Mouse (Mus musculus): ENCODE data around the gene Dusp15. TPM values are rescaled to one million over a fixed set of nuclear protein-coding genes. Genes with fewer than 3 reads are reported as not detected.

Dusp15 gene
- polyA plus RNA-seq, 1 experiment = 5.7 TPM

DNA sequence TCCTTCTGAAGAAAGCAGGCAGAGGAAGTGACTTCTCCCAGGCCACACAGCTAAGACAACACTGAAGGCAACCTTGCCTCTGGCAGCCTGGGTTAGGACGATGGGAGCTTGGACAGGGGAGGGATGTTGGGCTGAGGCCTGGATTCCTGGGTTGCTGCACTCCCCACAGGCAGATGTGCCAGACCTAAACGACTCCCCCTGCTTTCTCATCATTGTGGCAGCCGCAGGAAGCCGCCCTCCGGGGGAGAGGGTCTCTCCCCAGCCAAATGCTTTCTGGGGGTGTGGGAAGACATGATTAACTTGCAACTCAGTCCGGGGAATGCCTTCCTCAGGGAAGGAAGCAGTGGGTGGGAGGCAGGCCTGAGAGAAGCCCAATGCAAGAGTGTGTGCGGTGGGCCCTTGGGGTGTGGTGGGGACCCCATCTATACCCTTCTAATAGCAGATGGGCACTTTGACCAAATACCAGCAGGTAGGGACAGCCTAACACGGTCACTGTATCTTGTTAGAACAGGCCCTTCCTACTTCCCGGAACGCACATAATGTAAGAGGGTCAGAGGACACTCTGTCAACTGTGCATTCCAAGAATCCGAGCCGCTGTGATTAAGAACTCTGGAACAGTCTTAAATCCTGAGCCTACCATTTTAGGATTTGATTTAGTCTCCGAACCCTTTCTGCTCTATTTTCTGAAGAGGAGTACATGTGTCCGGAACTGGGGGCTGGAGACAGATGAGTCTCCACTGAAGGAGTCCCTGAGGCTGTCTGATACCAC, 23.1 kb downstream of the Dusp15 start:
- TF ChIP-seq POLR2A (IDR thresholded peaks at IDR 0.05; ENCODE audit: control insufficient read depth, extremely low read depth, insufficient read depth, low read length, poor library complexity) (no peak), CTCF (IDR thresholded peaks at IDR 0.05; ENCODE audit: borderline replicate concordance, control insufficient read depth, extremely low read depth, insufficient read depth, low read length, poor library complexity) (no peak)
- WGBS = 87% methylated on average over 14 of the region's 14 CpGs
- no peaks in the 10 kb centered on the region for H3K4me1 ChIP-seq (replicated peaks; ENCODE audit: control insufficient read depth, insufficient read depth, low read length)
- no peaks in the 10 kb centered on the region for H3K27me3 ChIP-seq (ENCODE audit: control insufficient read depth, insufficient read depth, low read length)
- H3K27ac ChIP-seq (ENCODE audit: control insufficient read depth, insufficient read depth, low read length) = no peak overlapping the region
- no peaks in the 10 kb centered on the region for H3K36me3 ChIP-seq (ENCODE audit: control insufficient read depth, insufficient read depth, low read length)
- H3K4me3 ChIP-seq (ENCODE audit: control insufficient read depth, insufficient read depth, low read length) = no peak overlapping the region
- no peak for DNase-seq

DNA sequence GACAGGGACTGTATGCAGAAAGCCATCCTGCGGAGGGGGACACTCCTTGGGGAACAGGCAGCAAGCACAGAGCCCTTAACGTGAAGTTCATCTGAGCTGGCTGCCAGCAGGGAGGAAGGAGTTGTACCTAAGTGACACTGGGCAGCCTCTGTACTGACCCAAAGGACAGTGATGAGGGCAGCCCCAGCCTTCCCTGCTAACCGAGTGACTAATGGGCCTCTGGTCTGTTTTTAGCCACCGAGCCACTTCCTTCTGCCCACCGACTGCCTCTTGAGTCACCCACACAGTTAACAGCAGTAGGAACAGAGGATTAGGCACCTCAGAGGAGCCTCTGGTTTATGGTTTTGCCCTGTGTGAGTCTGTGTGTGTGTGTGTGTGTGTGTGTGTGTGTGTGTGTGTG, 24.1 kb downstream of the Dusp15 start:
- TF ChIP-seq CTCF (IDR thresholded peaks at IDR 0.05; ENCODE audit: borderline replicate concordance, control insufficient read depth, extremely low read depth, insufficient read depth, low read length, poor library complexity) = no peak
- no peak for TF ChIP-seq POLR2A (IDR thresholded peaks at IDR 0.05; ENCODE audit: control insufficient read depth, extremely low read depth, insufficient read depth, low read length, poor library complexity)
- Histone ChIP-seq H3K27ac (ENCODE audit: control insufficient read depth, insufficient read depth, low read length) (no peak overlapping the region), H3K36me3 (ENCODE audit: control insufficient read depth, insufficient read depth, low read length) (no peaks in the 10 kb centered on the region), H3K27me3 (ENCODE audit: control insufficient read depth, insufficient read depth, low read length) (no peaks in the 10 kb centered on the region), H3K4me1 (replicated peaks; ENCODE audit: control insufficient read depth, insufficient read depth, low read length) (no peaks in the 10 kb centered on the region), H3K4me3 (ENCODE audit: control insufficient read depth, insufficient read depth, low read length) (no peak overlapping the region)
- DNase-seq = no peak
- WGBS = 45% methylated on average over 5 of the region's 5 CpGs

- TF ChIP-seq POLR2A (IDR thresholded peaks at IDR 0.05; ENCODE audit: control insufficient read depth, extremely low read depth, insufficient read depth, low read length, poor library complexity) = no peak
- TF ChIP-seq CTCF (IDR thresholded peaks at IDR 0.05; ENCODE audit: borderline replicate concordance, control insufficient read depth, extremely low read depth, insufficient read depth, low read length, poor library complexity) = no peak
- H3K4me3 ChIP-seq (ENCODE audit: control insufficient read depth, insufficient read depth, low read length) = no peak overlapping the region
- no peaks in the 10 kb centered on the region for H3K36me3 ChIP-seq (ENCODE audit: control insufficient read depth, insufficient read depth, low read length)
- no peak overlapping the region for H3K27ac ChIP-seq (ENCODE audit: control insufficient read depth, insufficient read depth, low read length)
- H3K27me3 ChIP-seq (ENCODE audit: control insufficient read depth, insufficient read depth, low read length) = no peaks in the 10 kb centered on the region
- no peak for DNase-seq
- WGBS = 77% methylated on average over 9 of the region's 9 CpGs
- H3K4me1 ChIP-seq (replicated peaks; ENCODE audit: control insufficient read depth, insufficient read depth, low read length) = no peaks in the 10 kb centered on the region
These were observed 24.6 kb downstream of the Dusp15 start for GRCm38 (mm10) chr2:152926896-152927295.

GRCm38 (mm10) chr2:152925189-152925872, 26.2 kb downstream of the Dusp15 start:
- 76% methylated on average over 11 of the region's 11 CpGs for WGBS
- DNase-seq = no peak
- no peak overlapping the region for H3K4me3 ChIP-seq (ENCODE audit: control insufficient read depth, insufficient read depth, low read length)
- no peaks in the 10 kb centered on the region for H3K4me1 ChIP-seq (replicated peaks; ENCODE audit: control insufficient read depth, insufficient read depth, low read length)
- TF ChIP-seq POLR2A (IDR thresholded peaks at IDR 0.05; ENCODE audit: control insufficient read depth, extremely low read depth, insufficient read depth, low read length, poor library complexity) (no peak), CTCF (IDR thresholded peaks at IDR 0.05; ENCODE audit: borderline replicate concordance, control insufficient read depth, extremely low read depth, insufficient read depth, low read length, poor library complexity) (no peak)
- H3K36me3 ChIP-seq (ENCODE audit: control insufficient read depth, insufficient read depth, low read length) = no peaks in the 10 kb centered on the region
- no peaks in the 10 kb centered on the region for H3K27me3 ChIP-seq (ENCODE audit: control insufficient read depth, insufficient read depth, low read length)
- H3K27ac ChIP-seq (ENCODE audit: control insufficient read depth, insufficient read depth, low read length) = no peak overlapping the region

GRCm38 (mm10) chr2:152924543-152924942, 27.0 kb downstream of the Dusp15 start:
- 45% methylated on average over 5 of the region's 5 CpGs for WGBS
- no peak overlapping the region for H3K4me3 ChIP-seq (ENCODE audit: control insufficient read depth, insufficient read depth, low read length)
- no peaks in the 10 kb centered on the region for H3K27me3 ChIP-seq (ENCODE audit: control insufficient read depth, insufficient read depth, low read length)
- DNase-seq = no peak
- no peaks in the 10 kb centered on the region for H3K36me3 ChIP-seq (ENCODE audit: control insufficient read depth, insufficient read depth, low read length)
- H3K27ac ChIP-seq (ENCODE audit: control insufficient read depth, insufficient read depth, low read length) = no peak overlapping the region
- TF ChIP-seq POLR2A (IDR thresholded peaks at IDR 0.05; ENCODE audit: control insufficient read depth, extremely low read depth, insufficient read depth, low read length, poor library complexity) = no peak
- TF ChIP-seq CTCF (IDR thresholded peaks at IDR 0.05; ENCODE audit: borderline replicate concordance, control insufficient read depth, extremely low read depth, insufficient read depth, low read length, poor library complexity) = no peak
- H3K4me1 ChIP-seq (replicated peaks; ENCODE audit: control insufficient read depth, insufficient read depth, low read length) = no peaks in the 10 kb centered on the region

DNA sequence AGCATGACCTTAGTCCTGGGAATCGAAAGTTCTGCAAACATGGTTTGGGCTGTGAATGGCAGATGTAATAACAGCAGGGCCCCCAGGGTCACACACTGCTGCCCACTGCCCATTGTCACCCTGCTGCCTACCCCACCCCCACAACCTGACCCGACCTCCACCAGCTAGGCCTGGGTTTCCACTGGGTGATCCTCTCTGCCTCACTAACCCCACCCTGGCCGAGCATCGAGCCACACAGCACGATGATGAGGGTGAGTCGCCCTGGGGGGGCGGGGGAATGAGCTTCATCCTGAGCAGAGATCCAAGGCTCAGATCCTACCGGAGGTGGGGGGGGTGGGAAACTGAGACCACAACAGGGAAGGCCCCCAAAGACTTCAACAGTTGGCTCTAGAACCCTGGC, 27.4 kb downstream of the Dusp15 start:
- DNase-seq = no peak
- Histone ChIP-seq H3K36me3 (ENCODE audit: control insufficient read depth, insufficient read depth, low read length) (no peaks in the 10 kb centered on the region), H3K27ac (ENCODE audit: control insufficient read depth, insufficient read depth, low read length) (no peak overlapping the region), H3K4me3 (ENCODE audit: control insufficient read depth, insufficient read depth, low read length) (no peak overlapping the region), H3K4me1 (replicated peaks; ENCODE audit: control insufficient read depth, insufficient read depth, low read length) (no peaks in the 10 kb centered on the region), H3K27me3 (ENCODE audit: control insufficient read depth, insufficient read depth, low read length) (no peaks in the 10 kb centered on the region)
- TF ChIP-seq CTCF (IDR thresholded peaks at IDR 0.05; ENCODE audit: borderline replicate concordance, control insufficient read depth, extremely low read depth, insufficient read depth, low read length, poor library complexity) = no peak
- no peak for TF ChIP-seq POLR2A (IDR thresholded peaks at IDR 0.05; ENCODE audit: control insufficient read depth, extremely low read depth, insufficient read depth, low read length, poor library complexity)
- 78% methylated on average over 8 of the region's 8 CpGs for WGBS

Measured in thymus, adult 2 months (tissue).